Mouse (Mus musculus) right cerebral cortex, adult 2 months (tissue): ENCODE measurements around the gene Ptprg.
A peak's percentile ranks its signal among the peaks of the same experiment; 100 is the strongest.

Source experiments
- DNase-seq, 2 experiments: peaks; one replicate each; pipeline ENCODE4 v3.0.0; 2021 to 2022; ENCODE audit warnings: low spot score in 2 of 2

Gene Ptprg

GRCm38 (mm10) chr14:11564456-11564855 is 11.1 kb downstream of the Ptprg start:
- no peak for DNase-seq

DNA sequence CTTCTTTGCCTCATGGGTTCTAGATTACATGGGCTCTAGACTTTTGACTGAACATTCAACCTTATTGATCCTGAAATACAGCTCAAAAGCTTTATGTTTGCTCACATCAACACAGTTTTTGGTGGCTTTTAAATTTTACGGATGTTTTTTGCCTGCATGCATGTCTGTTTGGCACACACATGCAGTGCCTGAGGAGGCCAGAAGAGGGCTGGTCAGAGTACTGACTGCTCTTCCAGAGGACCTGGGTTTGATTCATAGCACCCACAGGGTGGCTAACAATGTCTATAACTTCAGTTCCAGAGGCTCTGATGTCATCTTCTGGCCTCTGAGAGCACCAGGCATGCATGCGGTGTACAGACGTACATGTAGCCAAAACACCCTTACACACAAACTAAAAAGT is 12.0 kb downstream of the Ptprg start:
- DNase-seq: no peak

GRCm38 (mm10) chr14:11569734-11570133 is 16.4 kb downstream of the Ptprg start:
- DNase-seq: no peak

DNA sequence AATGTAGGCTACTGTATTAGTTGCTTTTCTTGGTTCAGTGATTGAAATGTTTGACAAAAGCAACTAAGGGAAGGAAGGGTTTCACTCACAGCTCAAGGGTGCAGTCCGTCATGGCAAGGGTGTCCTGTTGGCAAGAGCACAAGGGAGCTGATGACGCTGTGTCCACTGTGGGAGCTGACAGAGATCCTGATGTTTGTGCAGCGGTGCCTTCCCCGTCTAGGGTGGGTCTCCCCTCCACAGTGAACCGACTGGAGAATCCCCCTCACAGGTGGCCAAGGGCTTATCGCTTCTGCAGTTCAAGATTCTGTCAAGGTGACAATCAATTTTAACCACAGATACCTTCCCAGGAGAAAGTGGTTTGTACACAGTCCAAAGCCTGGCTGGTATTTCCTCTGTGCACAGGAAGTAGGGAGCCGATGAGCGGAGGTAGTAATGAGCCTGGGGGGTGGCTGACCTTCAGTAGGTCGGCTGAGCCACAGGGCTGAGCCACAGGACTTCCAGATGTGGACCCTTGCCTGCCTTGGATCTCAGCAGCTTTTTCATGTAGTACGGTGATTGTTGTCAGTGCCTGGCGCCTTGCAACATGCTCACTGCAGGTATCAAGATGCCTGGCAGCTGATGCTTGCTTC is 18.5 kb downstream of the Ptprg start:
- DNase-seq: no peak

DNA sequence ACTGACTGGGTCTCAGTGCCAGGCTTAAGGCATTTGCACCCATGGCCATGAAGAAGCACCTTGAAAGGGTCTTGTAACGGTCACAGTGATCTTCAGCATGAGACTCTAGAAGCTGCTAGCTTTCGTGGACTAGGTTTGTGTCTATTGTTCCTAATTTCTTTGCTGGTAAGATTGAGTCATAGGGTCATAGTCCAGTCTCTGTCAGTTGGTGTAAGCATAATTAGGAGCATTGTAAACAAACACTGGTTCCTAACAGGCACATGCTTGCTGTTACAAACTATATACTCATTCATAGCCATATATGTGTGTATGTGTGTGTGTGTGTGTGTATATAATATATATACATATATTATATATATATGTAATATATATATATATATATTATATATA is 19.1 kb downstream of the Ptprg start:
- DNase-seq: no peak

- DNase-seq: no peak
Measured at GRCm38 (mm10) chr14:11573710-11574109, 20.4 kb downstream of the Ptprg start.

DNA sequence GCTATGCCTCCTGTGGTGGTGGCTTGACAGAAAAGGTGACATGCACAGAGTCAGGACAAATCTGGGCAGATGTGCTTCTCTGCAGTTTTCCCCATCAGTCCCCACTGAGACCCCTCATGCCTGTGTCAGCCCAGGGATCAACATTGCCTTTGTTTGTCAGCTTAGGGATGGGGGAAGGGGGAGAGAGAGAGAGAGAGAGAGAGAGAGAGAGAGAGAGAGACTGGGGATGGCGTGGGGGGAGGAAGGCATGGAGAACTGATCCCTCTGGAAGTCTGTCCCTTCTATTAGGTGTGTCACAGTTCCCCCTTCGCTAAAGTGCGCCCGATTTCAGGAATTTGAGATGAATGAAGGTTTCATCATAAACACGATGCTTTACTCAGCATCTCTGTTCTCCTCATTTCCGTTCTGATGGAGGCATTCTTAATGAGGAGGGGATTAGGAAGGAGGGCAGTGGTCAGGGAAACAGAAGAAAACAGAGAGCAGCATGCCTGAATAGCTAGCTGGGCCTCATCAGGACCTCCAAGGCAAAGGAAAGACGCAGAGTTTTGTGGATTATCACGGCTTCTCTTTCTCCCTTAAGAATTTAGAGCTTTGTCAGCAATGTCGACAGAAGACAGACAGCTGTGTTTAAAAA is 24.1 kb downstream of the Ptprg start:
- DNase-seq: no peak

GRCm38 (mm10) chr14:11577910-11578309 is 24.6 kb downstream of the Ptprg start:
- DNase-seq: no peak

DNA sequence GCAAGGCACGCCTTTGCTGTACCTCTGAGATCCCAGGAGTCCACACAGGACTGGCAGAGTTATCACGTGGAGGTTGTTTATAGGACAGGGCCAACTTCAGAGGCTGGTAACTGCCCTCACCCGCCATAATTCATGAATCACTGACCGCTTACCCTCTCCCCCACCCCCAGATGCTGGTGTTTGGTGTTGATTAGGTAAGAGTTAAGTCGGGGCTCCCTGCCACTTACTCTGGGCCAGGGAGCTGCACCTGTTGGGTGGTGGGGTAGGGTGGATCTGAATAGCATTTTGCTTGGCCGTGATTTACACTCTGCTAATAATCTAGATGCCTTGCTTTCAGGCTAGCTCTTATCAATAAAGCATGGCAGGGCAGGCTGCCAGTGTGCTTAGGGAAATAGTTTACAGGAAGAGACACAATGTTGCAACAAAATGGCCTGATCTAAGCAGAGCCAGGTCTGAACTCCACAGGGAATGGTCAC is 25.2 kb downstream of the Ptprg start:
- no peak for DNase-seq

DNA sequence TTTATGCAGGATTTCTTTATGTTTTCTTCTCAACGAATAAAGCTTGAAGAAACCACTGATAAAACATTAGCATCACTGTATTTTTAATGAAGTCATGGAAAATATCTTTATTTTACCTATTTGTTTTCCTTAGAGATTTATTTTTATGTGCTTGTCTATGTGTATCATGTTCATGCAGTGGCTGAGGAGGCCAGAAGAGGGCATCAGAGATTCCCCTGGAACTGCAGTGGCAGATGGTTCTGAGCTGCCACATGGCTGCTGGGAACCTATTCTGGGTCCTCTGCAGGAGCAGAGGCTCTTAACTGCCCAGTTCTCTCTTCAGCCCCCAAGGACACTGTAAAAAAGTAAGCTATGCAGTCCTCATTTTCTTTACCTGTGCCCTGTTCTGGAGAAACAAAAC is 26.6 kb downstream of the Ptprg start:
- no peak for DNase-seq

DNA sequence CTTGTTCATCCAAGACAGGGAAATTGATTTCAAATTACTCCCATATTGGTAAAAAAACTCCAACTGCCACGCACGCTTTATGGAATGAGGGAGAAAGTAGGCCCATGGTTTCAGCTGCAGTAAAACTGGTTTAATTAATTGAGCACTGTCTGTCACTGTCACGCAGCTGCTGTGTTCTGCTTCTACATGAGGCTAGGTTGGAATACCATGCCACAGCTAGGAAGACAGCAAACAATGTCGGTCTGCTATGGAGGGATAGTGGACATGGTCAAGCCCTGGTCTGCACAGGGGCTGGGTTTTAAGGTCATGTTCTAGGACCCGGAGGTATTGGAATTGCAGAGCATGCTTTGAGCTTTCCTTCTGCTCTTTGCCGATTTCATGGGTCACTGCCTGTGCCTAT is 30.9 kb downstream of the Ptprg start:
- DNase-seq: no peak

DNA sequence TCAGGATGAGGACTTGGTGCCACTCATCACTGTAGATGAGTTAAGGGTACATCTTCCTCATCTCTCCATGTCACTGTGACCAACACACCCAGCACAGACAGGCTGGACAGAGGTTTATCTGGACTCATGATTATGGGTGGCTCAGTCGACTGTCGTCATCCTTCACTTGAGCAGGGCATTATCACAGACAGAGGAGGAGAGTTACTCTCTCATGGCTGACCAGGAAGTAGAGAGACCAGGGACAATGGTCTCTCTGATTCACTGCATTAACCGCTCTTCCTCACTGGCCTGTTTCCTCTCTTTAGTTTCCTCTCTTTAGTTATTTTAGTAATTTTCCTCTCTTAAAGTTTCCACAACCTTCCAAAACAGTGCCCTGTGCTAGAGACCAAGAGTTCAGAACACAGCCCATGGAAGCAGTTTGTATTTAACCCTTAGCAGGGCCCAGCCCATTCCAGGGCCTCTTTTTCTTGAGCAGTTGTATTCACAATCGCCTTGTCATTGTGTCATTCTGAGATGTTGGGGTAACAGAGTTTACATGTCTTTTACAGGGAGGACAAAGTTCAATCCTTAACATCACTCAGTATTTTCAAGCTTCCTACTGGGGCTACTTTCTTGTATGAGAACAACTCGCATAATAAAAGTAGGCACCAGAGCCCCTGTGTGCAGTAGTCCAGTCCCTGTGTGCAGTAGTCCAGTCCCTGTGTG is 31.7 kb downstream of the Ptprg start:
- no peak for DNase-seq

- no peak for DNase-seq
Measured at GRCm38 (mm10) chr14:11590387-11590786, 37.1 kb downstream of the Ptprg start.

DNA sequence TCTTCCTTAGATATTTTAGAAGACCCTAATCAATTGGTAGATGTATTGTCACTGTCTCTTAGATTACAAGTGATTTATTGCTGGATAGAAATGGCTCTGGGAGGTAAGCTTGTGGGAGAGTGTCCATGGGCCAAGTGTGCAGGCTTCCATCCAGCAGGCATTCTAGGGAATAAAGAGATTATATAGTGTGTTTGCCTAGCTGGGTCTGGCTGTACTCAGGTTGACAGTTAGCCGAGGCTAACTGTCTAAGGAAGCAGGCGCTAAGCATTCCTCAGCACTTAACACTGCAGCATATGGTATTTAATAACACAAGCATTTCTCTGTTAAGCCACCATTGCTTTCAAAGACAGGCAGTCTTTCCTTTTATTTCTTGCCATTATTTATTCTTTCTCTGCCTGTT is 39.3 kb downstream of the Ptprg start:
- DNase-seq: no peak

- no peak for DNase-seq
Measured at GRCm38 (mm10) chr14:11594336-11594735, 41.0 kb downstream of the Ptprg start.

DNA sequence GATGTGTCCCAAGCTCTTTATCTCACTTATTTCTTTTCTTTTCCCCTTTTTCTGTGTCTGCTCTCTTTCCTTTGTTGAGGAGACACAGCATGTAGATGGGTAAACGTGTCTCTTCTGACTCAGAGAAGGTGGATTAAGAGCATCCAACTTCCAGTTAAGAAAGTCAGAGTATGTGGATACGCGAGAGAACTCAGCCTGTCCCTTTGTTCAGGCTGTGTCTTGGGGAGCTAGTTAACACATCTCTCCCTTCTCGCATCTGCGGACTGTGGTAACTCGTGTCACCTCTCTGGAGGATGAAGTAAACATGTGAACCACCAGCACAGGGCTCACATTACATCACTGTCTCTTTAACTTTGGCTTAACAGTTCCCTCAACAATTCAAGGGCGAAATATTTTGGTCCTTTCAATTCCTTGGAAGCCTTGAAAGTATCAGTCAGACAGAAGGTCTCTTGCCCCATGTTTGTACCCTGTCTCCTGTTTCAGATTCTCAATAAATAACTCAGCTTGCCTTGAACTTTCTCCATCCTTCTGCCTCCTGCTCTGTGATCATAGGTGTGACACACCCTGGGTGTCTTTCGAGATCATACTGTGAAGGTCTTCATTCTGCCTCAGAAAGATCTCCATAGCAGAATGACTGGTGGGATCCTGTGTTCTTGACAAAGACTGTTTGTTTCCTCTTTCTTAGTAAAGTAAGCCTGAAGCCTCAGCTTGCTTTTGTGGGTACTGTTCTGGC is 51.0 kb downstream of the Ptprg start:
- DNase-seq: no peak

GRCm38 (mm10) chr14:11608366-11608765 is 55.0 kb downstream of the Ptprg start:
- DNase-seq: no peak

DNA sequence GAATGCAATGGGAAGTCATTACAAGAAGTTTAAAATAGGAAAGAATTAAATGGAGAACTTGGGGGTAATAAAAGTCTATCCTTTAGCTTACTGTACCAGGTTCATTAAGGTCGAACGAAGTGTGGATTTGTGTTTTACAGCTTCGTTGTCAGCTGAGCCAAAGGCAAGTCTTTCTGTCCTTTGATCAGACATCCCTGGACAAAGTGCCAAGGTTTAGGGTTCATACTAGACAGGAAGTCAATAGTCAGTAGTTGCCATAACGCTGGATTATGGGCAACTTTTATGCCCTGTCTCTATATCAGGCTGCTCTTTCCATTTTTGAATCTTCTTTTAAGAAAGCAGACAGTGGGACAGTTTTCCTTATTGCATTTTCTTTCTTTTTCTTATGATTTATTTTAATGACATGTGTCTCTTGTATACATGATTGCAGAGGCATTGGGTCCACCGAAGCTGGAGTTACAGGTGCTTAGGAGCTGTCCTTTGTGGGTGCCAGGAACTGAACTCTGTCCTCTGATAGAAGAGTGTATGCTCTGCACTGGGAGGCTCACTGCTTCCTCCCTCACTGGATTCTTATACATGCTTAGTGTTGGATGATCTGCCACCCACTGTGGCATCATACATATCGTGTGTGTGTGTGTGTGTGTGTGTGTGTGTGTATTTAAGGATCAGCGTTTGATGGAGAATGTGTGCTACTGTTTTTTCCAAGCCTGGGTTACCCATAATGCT is 56.7 kb downstream of the Ptprg start:
- no peak for DNase-seq

DNA sequence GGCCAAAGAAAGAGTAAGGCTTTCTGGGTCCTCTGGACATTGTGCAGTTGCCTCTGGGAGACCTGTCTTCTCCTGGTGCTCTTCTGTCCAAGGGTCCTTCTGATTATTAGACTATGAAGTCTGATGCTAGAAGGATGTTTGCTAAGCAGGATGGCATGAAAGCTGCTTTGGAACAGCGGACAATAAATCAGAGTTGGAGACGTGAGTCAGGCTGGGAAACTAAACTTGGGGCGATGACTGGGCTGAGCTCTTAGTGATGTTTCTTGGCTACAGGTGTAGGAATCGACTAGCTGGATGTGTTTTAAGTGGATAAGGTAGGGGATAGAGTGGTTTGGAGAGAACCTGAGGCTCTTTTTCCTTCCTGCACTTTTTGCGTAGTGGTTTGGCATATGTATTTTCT is 59.1 kb downstream of the Ptprg start:
- no peak for DNase-seq

DNA sequence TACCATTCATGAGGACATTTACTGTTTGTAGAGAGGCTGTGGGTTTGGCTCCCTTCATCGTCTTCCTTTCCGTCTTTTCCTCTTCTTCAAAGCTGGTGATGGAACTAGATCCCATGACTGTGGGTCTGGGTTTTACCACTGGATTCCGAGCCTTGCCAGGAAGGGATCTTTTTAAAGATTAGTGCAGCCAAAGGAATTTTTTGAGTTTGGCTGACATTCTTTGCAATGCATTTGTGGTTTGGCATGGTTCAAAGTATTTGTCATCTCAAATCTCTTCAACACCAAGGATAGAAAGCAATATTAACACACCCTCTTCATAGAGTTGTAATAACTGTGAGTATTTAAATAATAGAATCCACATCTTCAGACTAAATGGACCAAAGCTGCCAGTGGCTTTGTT is 59.8 kb downstream of the Ptprg start:
- no peak for DNase-seq

- DNase-seq: no peak
Measured at GRCm38 (mm10) chr14:11615697-11616096, 62.4 kb downstream of the Ptprg start.

- DNase-seq: peak in 1 of 2 experiments; percentile 20
Measured at GRCm38 (mm10) chr14:11617362-11617761, 64.0 kb downstream of the Ptprg start.
